Mouse (Mus musculus) neural tube, embryonic 11.5 days (tissue): ENCODE measurements at regions not wholly inside any gene's neighbourhood (a gene's known extent, or its start where the extent isn't known, plus 50 kb on each side); places are given as distances from the start of the nearest gene placed in this dataset.
A peak's percentile ranks its signal among the peaks of the same experiment; 100 is the strongest.

ENCODE experiments used
- ATAC-seq: fragments of 200-750 bp; cut with Nextera tagmentation; 2 replicates; pipeline ENCODE4 v1.8.0; 2017; ENCODE audit warnings: moderate number of reproducible peaks, mild to moderate bottlenecking, moderate TSS enrichment, moderate library complexity; ENCODE audit not compliant: insufficient read depth, low FRiP score, low TSS enrichment
- DNase-seq: peaks from one replicate; pipeline ENCODE4 v3.0.0-alpha.2; 2015; ENCODE audit warnings: low spot score
- H3K27ac ChIP-seq: fragments of 300-500 bp; sonication (generic); 2 replicates; pipeline ENCODE4 v1.5.1; 2014; ENCODE audit warnings: low read depth, mild to moderate bottlenecking, low read length
- H3K27me3 ChIP-seq: fragments of 300-500 bp; sonication (generic); 2 replicates; pipeline ENCODE4 v1.6.1; 2014; ENCODE audit warnings: mild to moderate bottlenecking, low read length, mixed read lengths; ENCODE audit not compliant: control insufficient read depth, insufficient read depth
- H3K36me3 ChIP-seq: fragments of 300-500 bp; sonication (generic); 2 replicates; pipeline ENCODE4 v1.6.1; 2014; ENCODE audit warnings: mild to moderate bottlenecking, low read length, moderate library complexity, mixed read lengths; ENCODE audit not compliant: control insufficient read depth, insufficient read depth
- H3K4me1 ChIP-seq: fragments of 300-500 bp; sonication (generic); 2 replicates; pipeline ENCODE4 v1.6.1; 2014; ENCODE audit warnings: low read length, mixed read lengths; ENCODE audit not compliant: control insufficient read depth, insufficient read depth
- H3K4me2 ChIP-seq: fragments of 300-500 bp; sonication (generic); 2 replicates; pipeline ENCODE4 v1.6.1; 2014; ENCODE audit warnings: low read depth, mild to moderate bottlenecking, moderate library complexity
- H3K4me3 ChIP-seq: fragments of 300-500 bp; sonication (generic); 2 replicates; pipeline ENCODE4 v1.5.1; 2014; ENCODE audit warnings: low read depth, low read length
- H3K9ac ChIP-seq: fragments of 300-500 bp; sonication (generic); 2 replicates; pipeline ENCODE4 v1.6.1; 2014; ENCODE audit warnings: mild to moderate bottlenecking, low read length
- H3K9me3 ChIP-seq: fragments of 300-500 bp; sonication (generic); 2 replicates; pipeline ENCODE4 v1.6.1; 2016; ENCODE audit warnings: low read length; ENCODE audit not compliant: control insufficient read depth
- WGBS: fragments of 180-500 bp; shearing (Covaris S2); extraction: QIAGEN DNeasy Blood & Tissue Kit; methylation state at CpG from one replicate; pipeline ENCODE4 v1.1.7; 2014; 5-methylcytosine and 5-hydroxymethylcytosine counted together

DNA sequence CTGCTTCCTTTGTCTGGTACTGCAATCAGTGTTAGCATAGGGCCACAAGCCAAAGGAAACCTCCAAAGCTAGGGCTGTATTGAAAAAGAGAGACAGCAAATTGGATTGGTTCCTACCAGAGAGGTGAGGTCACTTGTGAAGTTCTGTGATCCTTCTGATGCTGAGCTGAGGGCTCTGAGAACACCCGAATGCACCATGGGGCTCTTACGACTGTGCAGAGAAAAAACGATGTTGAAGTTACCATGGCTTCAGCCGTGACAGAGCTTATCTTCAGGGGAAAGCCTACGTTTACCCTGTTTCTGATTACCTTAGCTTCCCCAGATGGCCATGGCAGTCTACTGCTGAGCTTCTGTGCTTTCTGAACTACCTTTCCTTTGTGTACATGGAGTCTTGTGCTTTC, 53.9 kb upstream of the Fmo9 start:
- Histone ChIP-seq H3K27me3 (no peaks in the 10 kb centered on the region), H3K9me3 (no peaks in the 10 kb centered on the region), H3K4me3 (no peak overlapping the region), H3K4me2 (no peak overlapping the region), H3K36me3 (no peaks in the 10 kb centered on the region), H3K4me1 (no peaks in the 10 kb centered on the region), H3K9ac (no peak overlapping the region), H3K27ac (no peak overlapping the region)
- DNase-seq (no peak), ATAC-seq (no peak)
- 67% methylated on average over 5 of the region's 5 CpGs for WGBS

DNA sequence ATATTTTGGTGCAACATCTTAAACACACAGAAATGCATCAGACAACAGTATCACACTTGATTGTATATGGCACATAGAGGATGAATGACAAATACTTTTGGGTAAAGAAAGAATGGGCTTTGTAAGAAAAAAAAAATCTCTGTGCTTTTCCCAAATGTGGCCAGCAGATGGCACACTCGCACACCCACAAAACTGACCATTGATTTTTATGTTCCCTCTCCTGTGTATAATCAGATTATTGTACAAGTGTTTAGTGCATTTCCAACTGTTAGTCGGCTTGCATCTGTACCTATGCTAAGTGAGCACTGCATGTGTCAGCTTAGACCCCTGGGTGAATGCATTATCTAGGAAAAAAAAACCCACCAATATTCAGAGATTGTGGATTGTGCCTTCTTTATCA, 56.4 kb upstream of the Fmo9 start:
- H3K36me3 ChIP-seq = no peaks in the 10 kb centered on the region
- no peak for ATAC-seq
- no peaks in the 10 kb centered on the region for H3K9me3 ChIP-seq
- WGBS = 7% methylated on average over 2 of the region's 2 CpGs
- DNase-seq = peak; percentile 45
- H3K27ac ChIP-seq = no peak overlapping the region
- no peaks in the 10 kb centered on the region for H3K4me1 ChIP-seq
- no peak overlapping the region for H3K4me2 ChIP-seq
- H3K27me3 ChIP-seq = no peaks in the 10 kb centered on the region
- no peak overlapping the region for H3K4me3 ChIP-seq
- no peak overlapping the region for H3K9ac ChIP-seq

DNA sequence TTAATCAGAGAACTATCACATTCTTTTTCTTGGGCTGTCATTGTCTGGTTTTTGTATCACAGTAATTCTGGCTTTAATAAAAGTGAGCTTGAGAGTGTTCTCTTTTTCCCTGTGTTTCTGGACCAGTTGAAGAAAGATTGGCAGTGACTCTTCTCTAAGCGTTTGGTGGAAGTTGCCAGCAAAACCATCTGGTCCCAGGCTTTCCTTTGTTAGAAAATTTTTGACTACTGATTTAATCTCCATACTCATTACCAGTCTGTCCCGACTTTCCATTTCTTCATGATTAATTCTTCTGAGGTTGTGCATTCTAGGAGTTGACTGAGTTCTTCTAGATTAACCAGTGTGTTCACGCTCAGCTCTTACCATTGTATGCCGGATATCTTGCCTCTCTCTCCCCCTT, 68.6 kb upstream of the Fmo9 start:
- H3K9me3 ChIP-seq = no peaks in the 10 kb centered on the region
- H3K27me3 ChIP-seq = no peaks in the 10 kb centered on the region
- no peak overlapping the region for H3K27ac ChIP-seq
- no peak for DNase-seq
- H3K36me3 ChIP-seq = no peaks in the 10 kb centered on the region
- H3K4me2 ChIP-seq = no peak overlapping the region
- H3K4me1 ChIP-seq = no peaks in the 10 kb centered on the region
- 78% methylated on average over 4 of the region's 4 CpGs for WGBS
- no peak for ATAC-seq
- H3K4me3 ChIP-seq = no peak overlapping the region
- no peak overlapping the region for H3K9ac ChIP-seq

DNA sequence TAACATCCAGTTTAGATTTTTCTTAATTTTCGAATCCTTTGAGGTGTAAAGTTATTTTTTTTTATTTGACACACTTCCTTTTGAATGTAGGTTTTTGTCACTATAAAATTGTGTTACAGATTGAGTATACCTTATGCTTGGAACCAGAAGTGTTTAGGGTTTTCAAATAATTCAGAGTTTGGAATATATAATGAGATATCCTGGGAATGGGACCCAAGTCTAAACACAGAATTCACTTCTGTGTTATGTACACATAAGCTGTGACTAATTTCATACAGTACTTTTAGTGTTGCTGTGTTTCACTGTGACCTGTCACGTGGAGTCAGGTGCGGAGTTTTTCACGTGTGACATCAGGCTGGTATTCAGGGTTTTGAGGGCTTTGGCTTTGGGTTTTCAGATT, 69.1 kb upstream of the Fmo9 start:
- no peak for ATAC-seq
- H3K9ac ChIP-seq = no peak overlapping the region
- no peak overlapping the region for H3K27ac ChIP-seq
- 86% methylated on average over 4 of the region's 4 CpGs for WGBS
- no peak overlapping the region for H3K4me2 ChIP-seq
- no peaks in the 10 kb centered on the region for H3K27me3 ChIP-seq
- no peaks in the 10 kb centered on the region for H3K36me3 ChIP-seq
- DNase-seq = no peak
- no peaks in the 10 kb centered on the region for H3K4me1 ChIP-seq
- H3K4me3 ChIP-seq = no peak overlapping the region
- no peaks in the 10 kb centered on the region for H3K9me3 ChIP-seq

DNA sequence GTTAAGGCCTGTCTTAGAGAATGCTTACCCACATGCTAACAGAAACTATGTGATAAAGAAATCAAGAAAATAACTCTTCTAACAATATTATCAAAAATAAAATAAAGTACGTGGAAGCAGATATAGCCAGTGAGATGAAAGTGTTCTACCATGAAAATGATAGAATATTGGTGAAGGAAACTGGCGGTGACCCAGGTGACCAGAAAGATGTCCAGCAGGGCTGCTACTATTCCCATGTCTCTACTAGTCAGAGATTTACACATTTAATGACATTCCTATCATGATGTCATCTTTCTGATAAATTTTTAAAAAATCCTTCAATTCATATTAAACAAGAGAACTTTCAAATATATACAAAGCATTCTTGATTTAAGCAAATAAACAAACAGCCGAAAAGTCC, 69.8 kb upstream of the Fmo9 start:
- H3K4me3 ChIP-seq = no peak overlapping the region
- ATAC-seq = no peak
- no peaks in the 10 kb centered on the region for H3K4me1 ChIP-seq
- H3K36me3 ChIP-seq = no peaks in the 10 kb centered on the region
- DNase-seq = no peak
- H3K9me3 ChIP-seq = no peaks in the 10 kb centered on the region
- H3K27me3 ChIP-seq = no peaks in the 10 kb centered on the region
- H3K27ac ChIP-seq = no peak overlapping the region
- no peak overlapping the region for H3K9ac ChIP-seq
- H3K4me2 ChIP-seq = no peak overlapping the region
- 91% methylated on average over 3 of the region's 3 CpGs for WGBS

DNA sequence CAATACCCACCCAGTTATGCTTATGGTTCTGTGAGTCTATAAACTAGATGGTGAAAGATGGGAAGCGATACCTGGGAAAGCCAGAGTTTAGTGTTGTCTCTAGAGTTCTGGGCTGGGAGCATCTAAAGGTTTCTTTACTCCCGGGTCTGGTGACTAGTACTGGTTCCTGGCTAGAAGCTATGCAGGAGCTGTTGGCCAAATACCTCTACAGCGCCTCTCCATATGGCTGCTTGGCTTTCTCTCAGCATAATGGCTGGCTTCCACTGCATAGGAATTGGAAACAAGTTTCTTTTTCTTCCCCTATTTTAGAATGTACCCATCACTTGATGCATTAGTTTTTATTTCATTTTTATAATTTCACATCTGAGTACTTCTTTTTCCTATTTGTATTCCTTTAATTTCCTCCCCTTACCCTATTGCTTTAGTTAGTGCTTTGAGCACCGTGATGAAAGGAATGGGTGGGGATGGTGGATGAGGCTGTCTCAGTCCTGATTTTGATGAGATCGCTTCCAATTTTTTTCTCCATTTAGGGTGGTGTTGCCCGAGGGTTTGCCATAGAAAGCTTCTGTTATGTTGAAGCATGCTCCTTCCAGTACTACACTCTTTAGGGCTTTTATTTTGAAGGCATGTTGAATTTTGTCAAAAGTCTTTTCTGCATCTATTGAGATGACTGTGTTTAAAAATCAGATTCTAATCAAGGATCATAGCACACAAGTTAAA, 71.5 kb upstream of the Fmo9 start:
- Histone ChIP-seq H3K4me1 (no peaks in the 10 kb centered on the region), H3K36me3 (no peaks in the 10 kb centered on the region), H3K27ac (no peak overlapping the region), H3K9me3 (no peaks in the 10 kb centered on the region), H3K4me2 (no peak overlapping the region), H3K9ac (no peak overlapping the region), H3K4me3 (no peak overlapping the region), H3K27me3 (no peaks in the 10 kb centered on the region)
- ATAC-seq (no peak), DNase-seq (no peak)
- 87% methylated on average over 6 of the region's 6 CpGs for WGBS

- H3K4me1 ChIP-seq = no peaks in the 10 kb centered on the region
- no peak overlapping the region for H3K9ac ChIP-seq
- no peak overlapping the region for H3K4me2 ChIP-seq
- DNase-seq = no peak
- no peaks in the 10 kb centered on the region for H3K27me3 ChIP-seq
- no peak overlapping the region for H3K27ac ChIP-seq
- ATAC-seq = no peak
- H3K9me3 ChIP-seq = no peaks in the 10 kb centered on the region
- WGBS = 81% methylated on average over 2 of the region's 2 CpGs
- H3K4me3 ChIP-seq = no peak overlapping the region
- no peaks in the 10 kb centered on the region for H3K36me3 ChIP-seq
Measured at GRCm38 (mm10) chr1:166758987-166759386, 77.3 kb upstream of the Fmo9 start.

- H3K27ac ChIP-seq = no peak overlapping the region
- 94% methylated on average over 1 of the region's 1 CpGs for WGBS
- no peak for ATAC-seq
Measured at GRCm38 (mm10) chr1:166773114-166773513, 91.5 kb upstream of the Fmo9 start.

DNA sequence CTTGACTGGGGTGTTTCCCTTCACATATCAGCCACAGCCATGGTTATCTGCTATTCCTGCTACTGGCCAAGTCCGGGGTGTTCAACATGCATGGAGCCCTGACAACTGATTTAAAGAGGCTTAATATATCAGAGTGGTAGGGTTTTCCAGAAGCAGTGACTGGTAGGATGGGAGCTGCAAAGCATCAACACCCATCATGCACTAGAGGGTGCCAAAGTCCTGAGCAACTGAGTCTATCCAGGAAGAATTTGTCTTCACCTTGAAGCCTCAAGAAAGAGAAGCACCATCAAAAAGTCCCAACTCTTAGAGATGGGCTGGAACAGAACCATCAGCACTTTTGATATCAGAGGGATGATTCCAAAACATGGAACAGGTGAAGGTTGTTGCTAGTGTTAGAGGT, 100.5 kb upstream of the Fmo9 start:
- Histone ChIP-seq H3K27me3 (no peaks in the 10 kb centered on the region), H3K36me3 (no peaks in the 10 kb centered on the region), H3K9me3 (no peaks in the 10 kb centered on the region), H3K4me3 (no peak overlapping the region), H3K9ac (no peak overlapping the region), H3K27ac (no peak overlapping the region), H3K4me2 (no peak overlapping the region), H3K4me1 (no peaks in the 10 kb centered on the region)
- WGBS = 74% methylated on average over 1 of the region's 1 CpGs
- no peak for ATAC-seq
- DNase-seq = peak; percentile 19

More at GRCm38 (mm10) chr1:166773114-166773513, 91.5 kb upstream of the Fmo9 start:
- Histone ChIP-seq H3K4me2 (no peak overlapping the region), H3K4me3 (no peak overlapping the region), H3K4me1 (no peaks in the 10 kb centered on the region), H3K9ac (no peak overlapping the region), H3K9me3 (no peaks in the 10 kb centered on the region), H3K36me3 (no peaks in the 10 kb centered on the region), H3K27me3 (no peaks in the 10 kb centered on the region)
- DNase-seq = no peak
